Mouse (Mus musculus) stomach, postnatal 0 days (tissue): ENCODE data around the gene Rdh12. TPM values are rescaled to one million over a fixed set of nuclear protein-coding genes. Genes with fewer than 3 reads are reported as not detected.
"Not testable (repeated sequence)": the region's sequence is repeated elsewhere in the genome, so short reads cannot be mapped to it uniquely, and the experiment has no call there.

Source experiments
- ATAC-seq: fragments of 200-750 bp; cut with Nextera tagmentation; 2 replicates; pipeline ENCODE4 v1.8.0; 2017; ENCODE audit not compliant: low FRiP score, low TSS enrichment
- DNase-seq: peaks from one replicate; pipeline ENCODE4 v3.0.0-alpha.2; 2016; ENCODE audit warnings: low spot score
- H3K27ac ChIP-seq: fragments of 300-500 bp; sonication (generic); replicated peaks from 2 replicates; pipeline ENCODE4 v1.5.1; 2014; ENCODE audit warnings: mild to moderate bottlenecking, control low read depth
- H3K27me3 ChIP-seq: fragments of 300-500 bp; sonication (generic); 2 replicates; pipeline ENCODE4 v1.6.1; 2014; ENCODE audit warnings: low read length; ENCODE audit not compliant: control insufficient read depth, insufficient read depth
- H3K36me3 ChIP-seq: fragments of 300-500 bp; sonication (generic); 2 replicates; pipeline ENCODE4 v1.6.1; 2014; ENCODE audit warnings: low read length, mixed read lengths; ENCODE audit not compliant: control insufficient read depth, insufficient read depth
- H3K4me1 ChIP-seq: fragments of 300-500 bp; sonication (generic); replicated peaks from 2 replicates; pipeline ENCODE4 v1.6.1; 2014; ENCODE audit warnings: antibody characterized with exemption; ENCODE audit not compliant: control insufficient read depth, insufficient read depth
- H3K4me2 ChIP-seq: fragments of 300-500 bp; sonication (generic); replicated peaks from 2 replicates; pipeline ENCODE4 v1.6.1; 2014; ENCODE audit warnings: low read depth, mild to moderate bottlenecking, control low read depth, moderate library complexity
- H3K4me3 ChIP-seq: fragments of 300-500 bp; sonication (generic); 2 replicates; pipeline ENCODE4 v1.5.1; 2014; ENCODE audit warnings: low read depth, low read length, control low read depth
- H3K9ac ChIP-seq: fragments of 300-500 bp; sonication (generic); 2 replicates; pipeline ENCODE4 v1.6.1; 2014; ENCODE audit warnings: mild to moderate bottlenecking, low read length, control low read depth, mixed read lengths
- H3K9me3 ChIP-seq: fragments of 300-500 bp; sonication (generic); 2 replicates; pipeline ENCODE4 v1.6.1; 2016; ENCODE audit warnings: low read length; ENCODE audit not compliant: control insufficient read depth
- CTCF ChIP-seq: IDR thresholded peaks from 2 replicates; pipeline ENCODE4 v1.5.1; 2016; ENCODE audit warnings: antibody characterized with exemption, low read depth, mild to moderate bottlenecking, moderate library complexity
- EP300 ChIP-seq: optimal IDR thresholded peaks from 2 replicates; pipeline ENCODE3; 2016; ENCODE audit warnings: antibody characterized with exemption
- WGBS: fragments of 180-500 bp; shearing (Covaris S2); extraction: QIAGEN DNeasy Blood & Tissue Kit; methylation state at CpG from one replicate; pipeline ENCODE4 v1.1.7; 2014; 5-methylcytosine and 5-hydroxymethylcytosine counted together
- polyA plus RNA-seq: library from polyadenylated mRNA; unstranded; fragments of >200 nt; fragmentation: Nextera tagmentation; extraction: Ambion mirVana; gene quantifications from 2 replicates; pipeline ENCODE4 v1.2.1, GENCODE M21; 2015

Gene Rdh12
- polyA plus RNA-seq, 1 experiment from 2014 or later: 78.8 TPM

GRCm38 (mm10) chr12:79172019-79172941, 36.4 kb upstream of the Rdh12 start, which contains the start of gene Vti1b:
TSS of gene Vti1b (minus strand) at chr12:79172667.
- TF ChIP-seq CTCF: peak; percentile 82
- peak; percentile 87 for TF ChIP-seq EP300
- Histone ChIP-seq H3K27ac (peak within 1 kb of the TSS; percentile 93), H3K9me3 (no peaks in the 10 kb centered on the region), H3K36me3 (no peaks in the 10 kb centered on the region; the same call in 1 of the 2 replicates), H3K4me1 (no peaks in the 10 kb centered on the region), H3K9ac (peak within 1 kb of the TSS; percentile 87), H3K27me3 (no peaks in the 10 kb centered on the region), H3K4me3 (peak within 1 kb of the TSS; percentile 97), H3K4me2 (peak within 1 kb of the TSS; percentile 64)
- ATAC-seq (peak; percentile 98), DNase-seq (peak; percentile 91)
- 0% methylated on average over 63 of the region's 73 CpGs for WGBS

GRCm38 (mm10) chr12:79173721-79174120, 35.0 kb upstream of the Rdh12 start:
- no peak overlapping the region for H3K27ac ChIP-seq

GRCm38 (mm10) chr12:79175998-79176397, 32.7 kb upstream of the Rdh12 start:
- no peak overlapping the region for H3K4me3 ChIP-seq
- DNase-seq (no peak), ATAC-seq (no peak)
- no peaks in the 10 kb centered on the region for H3K27me3 ChIP-seq
- no peaks in the 10 kb centered on the region for H3K4me1 ChIP-seq
- H3K27ac ChIP-seq: no peak overlapping the region
- WGBS: 96% methylated on average over 5 of the region's 5 CpGs
- peaks cover 4% of the 10 kb centered on the region for H3K36me3 ChIP-seq
- H3K4me2 ChIP-seq: no peak overlapping the region
- TF ChIP-seq EP300 (no peak), CTCF (no peak)
- no peaks in the 10 kb centered on the region for H3K9me3 ChIP-seq
- no peak overlapping the region for H3K9ac ChIP-seq

More at GRCm38 (mm10) chr12:79173721-79174120, 35.0 kb upstream of the Rdh12 start:
- Histone ChIP-seq H3K4me2 (no peak overlapping the region), H3K9me3 (no peaks in the 10 kb centered on the region), H3K36me3 (peaks cover 3% of the 10 kb centered on the region; the same call in 1 of the 2 replicates), H3K4me1 (no peaks in the 10 kb centered on the region), H3K27me3 (no peaks in the 10 kb centered on the region), H3K9ac (no peak overlapping the region), H3K4me3 (no peak overlapping the region)
- ATAC-seq (no peak), DNase-seq (no peak)
- TF ChIP-seq EP300 (no peak), CTCF (no peak)
- WGBS: 79% methylated on average over 5 of the region's 5 CpGs

GRCm38 (mm10) chr12:79185160-79185559, 23.6 kb upstream of the Rdh12 start:
- peaks cover 20% of the 10 kb centered on the region for H3K36me3 ChIP-seq
- H3K4me3 ChIP-seq, H3K9me3 ChIP-seq, H3K4me1 ChIP-seq, H3K27ac ChIP-seq, H3K9ac ChIP-seq, H3K27me3 ChIP-seq, ATAC-seq, DNase-seq, H3K4me2 ChIP-seq: not testable (repeated sequence)
- 87% methylated on average over 4 of the region's 6 CpGs for WGBS

- H3K27me3 ChIP-seq: no peaks in the 10 kb centered on the region
- no peaks in the 10 kb centered on the region for H3K9me3 ChIP-seq
- peak overlapping the region; percentile 86 for H3K4me2 ChIP-seq
- DNase-seq (peak; percentile 68), ATAC-seq (peak; percentile 80)
- peak overlapping the region; percentile 46 for H3K4me3 ChIP-seq
- peak; percentile 43 for TF ChIP-seq CTCF
- TF ChIP-seq EP300: no peak
- no peak overlapping the region; the same call in 1 of the 2 replicates for H3K27ac ChIP-seq
- peaks cover 9% of the 10 kb centered on the region for H3K36me3 ChIP-seq
- H3K9ac ChIP-seq: peak overlapping the region; percentile 53
- no peaks in the 10 kb centered on the region for H3K4me1 ChIP-seq
- under 1% methylated on average over 18 of the region's 18 CpGs for WGBS
Observed at GRCm38 (mm10) chr12:79190931-79191673, 17.6 kb upstream of the Rdh12 start.
